Mouse (Mus musculus): ENCODE results near the gene Gart. TPM values are rescaled to one million over a fixed set of nuclear protein-coding genes. Genes with fewer than 3 reads are reported as not detected.

Gene Gart
- polyA plus RNA-seq, 1 experiment = 64.1 TPM

- Histone ChIP-seq H3ac (ENCODE audit: control insufficient read depth, insufficient read length) (no peak overlapping the region), H3K4me3 (no peak overlapping the region), H3K4me2 (ENCODE audit: low read depth) (no peak overlapping the region), H3K36me3 (ENCODE audit: control insufficient read depth, insufficient read depth) (peaks cover 44% of the 10 kb centered on the region), H3K27me3 (ENCODE audit: control insufficient read depth, insufficient read depth, insufficient read length) (no peaks in the 10 kb centered on the region), H3K79me2 (ENCODE audit: control insufficient read depth, insufficient read depth) (peaks cover 18% of the 10 kb centered on the region)
- TF ChIP-seq E2F4 (IDR thresholded peaks at IDR 0.05; ENCODE audit: insufficient read depth) (no peak), MYOD1 (IDR thresholded peaks at IDR 0.05; ENCODE audit: control insufficient read depth in 1 of 3, insufficient read length in 2 of 3, low read depth in 2 of 3) (no peak), TCF12 (IDR thresholded peaks at IDR 0.05; ENCODE audit: insufficient read depth, poor library complexity, severe bottlenecking) (no peak), REST (IDR thresholded peaks at IDR 0.05; ENCODE audit: insufficient read depth, insufficient read length) (no peak), TCF3 (IDR thresholded peaks at IDR 0.05; ENCODE audit: insufficient read length, low read depth) (no peak), POLR2A (IDR thresholded peaks at IDR 0.05; ENCODE audit: insufficient read length, low read depth) (no peak), USF1 (IDR thresholded peaks at IDR 0.05; ENCODE audit: low read depth) (no peak), CEBPB (IDR thresholded peaks at IDR 0.05; ENCODE audit: insufficient read depth, poor library complexity, severe bottlenecking) (no peak), MAX (IDR thresholded peaks at IDR 0.05; ENCODE audit: low read depth) (no peak)
Observed at GRCm38 (mm10) chr16:91640171-91640570, 6.6 kb downstream of the Gart start.

- Histone ChIP-seq H3ac (ENCODE audit: control insufficient read depth, insufficient read length) (no peak overlapping the region), H3K4me3 (no peak overlapping the region), H3K79me2 (ENCODE audit: control insufficient read depth, insufficient read depth) (peaks cover 12% of the 10 kb centered on the region), H3K36me3 (ENCODE audit: control insufficient read depth, insufficient read depth) (peaks cover 47% of the 10 kb centered on the region), H3K27me3 (ENCODE audit: control insufficient read depth, insufficient read depth, insufficient read length) (no peaks in the 10 kb centered on the region), H3K4me2 (ENCODE audit: low read depth) (no peak overlapping the region)
- TF ChIP-seq E2F4 (IDR thresholded peaks at IDR 0.05; ENCODE audit: insufficient read depth) = no peak
- no peak for TF ChIP-seq MAX (IDR thresholded peaks at IDR 0.05; ENCODE audit: low read depth)
- no peak for TF ChIP-seq POLR2A (IDR thresholded peaks at IDR 0.05; ENCODE audit: insufficient read length, low read depth)
Observed at GRCm38 (mm10) chr16:91639636-91640035, 7.1 kb downstream of the Gart start.

GRCm38 (mm10) chr16:91639161-91639560 lies 7.6 kb downstream of the Gart start:
- Histone ChIP-seq H3K79me2 (ENCODE audit: control insufficient read depth, insufficient read depth) (peaks cover 8% of the 10 kb centered on the region), H3K36me3 (ENCODE audit: control insufficient read depth, insufficient read depth) (peaks cover 47% of the 10 kb centered on the region), H3K4me2 (ENCODE audit: low read depth) (no peak overlapping the region), H3K4me3 (no peak overlapping the region), H3K27me3 (ENCODE audit: control insufficient read depth, insufficient read depth, insufficient read length) (no peaks in the 10 kb centered on the region), H3ac (ENCODE audit: control insufficient read depth, insufficient read length) (no peak overlapping the region)
- TF ChIP-seq TCF12 (IDR thresholded peaks at IDR 0.05; ENCODE audit: insufficient read depth, poor library complexity, severe bottlenecking) = no peak
- no peak for TF ChIP-seq CEBPB (IDR thresholded peaks at IDR 0.05; ENCODE audit: insufficient read depth, poor library complexity, severe bottlenecking)
- no peak for TF ChIP-seq REST (IDR thresholded peaks at IDR 0.05; ENCODE audit: insufficient read depth, insufficient read length)
- no peak for TF ChIP-seq SRF (IDR thresholded peaks at IDR 0.05; ENCODE audit: control insufficient read depth, insufficient read length, low read depth)
- no peak for TF ChIP-seq POLR2A (IDR thresholded peaks at IDR 0.05; ENCODE audit: insufficient read length, low read depth)
- TF ChIP-seq MYOG (IDR thresholded peaks at IDR 0.05; ENCODE audit: control insufficient read depth in 1 of 3, insufficient read depth in 1 of 3, insufficient read length in 2 of 3, low read depth in 2 of 3) = no peak
- no peak for TF ChIP-seq POLR2AphosphoS2 (IDR thresholded peaks at IDR 0.05; ENCODE audit: insufficient read length, low read depth)
- TF ChIP-seq USF1 (IDR thresholded peaks at IDR 0.05; ENCODE audit: low read depth) = no peak
- TF ChIP-seq MYOD1 (IDR thresholded peaks at IDR 0.05; ENCODE audit: control insufficient read depth in 1 of 3, insufficient read length in 2 of 3, low read depth in 2 of 3) = no peak
- TF ChIP-seq TCF3 (IDR thresholded peaks at IDR 0.05; ENCODE audit: insufficient read length, low read depth) = no peak

GRCm38 (mm10) chr16:91633641-91634040 lies 13.1 kb downstream of the Gart start:
- TF ChIP-seq MYOG (IDR thresholded peaks at IDR 0.05; ENCODE audit: control insufficient read depth in 1 of 3, insufficient read depth in 1 of 3, insufficient read length in 2 of 3, low read depth in 2 of 3) (no peak), POLR2AphosphoS2 (IDR thresholded peaks at IDR 0.05; ENCODE audit: insufficient read length, low read depth) (no peak), E2F4 (IDR thresholded peaks at IDR 0.05; ENCODE audit: insufficient read depth) (no peak)
- H3ac ChIP-seq (ENCODE audit: control insufficient read depth, insufficient read length) = no peak overlapping the region
- H3K27me3 ChIP-seq (ENCODE audit: control insufficient read depth, insufficient read depth, insufficient read length) = no peaks in the 10 kb centered on the region
- peaks cover 27% of the 10 kb centered on the region for H3K36me3 ChIP-seq (ENCODE audit: control insufficient read depth, insufficient read depth)
- H3K79me2 ChIP-seq (ENCODE audit: control insufficient read depth, insufficient read depth) = no peaks in the 10 kb centered on the region
- no peak overlapping the region for H3K4me2 ChIP-seq (ENCODE audit: low read depth)
- H3K4me3 ChIP-seq = no peak overlapping the region

GRCm38 (mm10) chr16:91632940-91633339 lies 13.8 kb downstream of the Gart start:
- no peak for TF ChIP-seq E2F4 (IDR thresholded peaks at IDR 0.05; ENCODE audit: insufficient read depth)
- TF ChIP-seq TCF3 (IDR thresholded peaks at IDR 0.05; ENCODE audit: insufficient read length, low read depth) = no peak
- no peak for TF ChIP-seq MYOG (IDR thresholded peaks at IDR 0.05; ENCODE audit: control insufficient read depth in 1 of 3, insufficient read depth in 1 of 3, insufficient read length in 2 of 3, low read depth in 2 of 3)
- no peak for TF ChIP-seq MAX (IDR thresholded peaks at IDR 0.05; ENCODE audit: low read depth)
- TF ChIP-seq CEBPB (IDR thresholded peaks at IDR 0.05; ENCODE audit: insufficient read depth, poor library complexity, severe bottlenecking) = no peak
- no peak for TF ChIP-seq REST (IDR thresholded peaks at IDR 0.05; ENCODE audit: insufficient read depth, insufficient read length)
- TF ChIP-seq SRF (IDR thresholded peaks at IDR 0.05; ENCODE audit: control insufficient read depth, insufficient read length, low read depth) = no peak
- no peak for TF ChIP-seq USF1 (IDR thresholded peaks at IDR 0.05; ENCODE audit: low read depth)
- no peak for TF ChIP-seq MYOD1 (IDR thresholded peaks at IDR 0.05; ENCODE audit: control insufficient read depth in 1 of 3, insufficient read length in 2 of 3, low read depth in 2 of 3)
- no peak for TF ChIP-seq POLR2A (IDR thresholded peaks at IDR 0.05; ENCODE audit: insufficient read length, low read depth)
- TF ChIP-seq POLR2AphosphoS2 (IDR thresholded peaks at IDR 0.05; ENCODE audit: insufficient read length, low read depth) = no peak
- no peak for TF ChIP-seq TCF12 (IDR thresholded peaks at IDR 0.05; ENCODE audit: insufficient read depth, poor library complexity, severe bottlenecking)
- no peaks in the 10 kb centered on the region for H3K79me2 ChIP-seq (ENCODE audit: control insufficient read depth, insufficient read depth)
- no peak overlapping the region for H3ac ChIP-seq (ENCODE audit: control insufficient read depth, insufficient read length)
- no peak overlapping the region for H3K4me2 ChIP-seq (ENCODE audit: low read depth)
- H3K27me3 ChIP-seq (ENCODE audit: control insufficient read depth, insufficient read depth, insufficient read length) = no peaks in the 10 kb centered on the region
- H3K4me3 ChIP-seq = no peak overlapping the region
- peaks cover 23% of the 10 kb centered on the region for H3K36me3 ChIP-seq (ENCODE audit: control insufficient read depth, insufficient read depth)

Data from myocyte (in vitro differentiated cells).